In genomic region chr2:15221910-15222309, GRCm38 (mm10) we compare ENCODE assay signal across 20 mouse cellular contexts.
DNase-seq lines count a peak whose midpoint lies in the region; ATAC-seq and TF ChIP-seq lines count a peak whose summit lies in the region.
"Had no signal": no experiment of that assay in that cellular context is flagged by ENCODE, and none has a peak within 500 bp of the region (broad histone marks: within the 10 kb centered on the region; RNA-seq: fewer than 3 reads in every experiment).

No protein-coding gene starts in this region.

- peak; percentile 2 for DNase-seq in cerebellum, postnatal 10 days
- no peak for DNase-seq in cerebellum, postnatal 14 days
- DNase-seq in midbrain, postnatal 0 days (ENCODE audit: low spot score) = peak; percentile 38
- DNase-seq in midbrain, embryonic 10.5 days (ENCODE audit: low spot score) = no peak
- DNase-seq in embryonic facial prominence, embryonic 14.5 days (ENCODE audit: low spot score) = peak; percentile 8
- DNase-seq in frontal cortex, postnatal 10 days (ENCODE audit: low spot score in 2 of 2) = no peak
- DNase-seq: adrenal gland, adult 8-10 months; cerebellum, adult 11-12 months; heart, adult 11 months; heart, postnatal 4 days; liver, embryonic 13.5 days; spleen, adult 18-20 months had no signal

- WGBS in intestine, postnatal 0 days = 51% methylated on average over 4 of the region's 4 CpGs
- 51% methylated on average over 4 of the region's 4 CpGs for WGBS in intestine, embryonic 15.5 days
- WGBS in midbrain, postnatal 0 days = 49% methylated on average over 4 of the region's 4 CpGs
- WGBS in midbrain, embryonic 10.5 days = 67% methylated on average over 4 of the region's 4 CpGs
- WGBS in embryonic facial prominence, embryonic 14.5 days = 43% methylated on average over 4 of the region's 4 CpGs

- TF ChIP-seq CTCF in intestine, postnatal 0 days (IDR thresholded peaks at IDR 0.05; ENCODE audit: low read depth) = peak; percentile 57
- peak; percentile 69 for TF ChIP-seq CTCF in midbrain, postnatal 0 days (IDR thresholded peaks at IDR 0.05)

- H3K4me1 ChIP-seq in intestine, postnatal 0 days (replicated peaks; ENCODE audit: control insufficient read depth, insufficient read depth, low read length) = no peaks in the 10 kb centered on the region
- H3K4me1 ChIP-seq in intestine, embryonic 15.5 days (replicated peaks) = no peaks in the 10 kb centered on the region
- no peaks in the 10 kb centered on the region for H3K4me1 ChIP-seq in midbrain, postnatal 0 days (ENCODE audit: insufficient read depth, low read length)
- H3K4me1 ChIP-seq in midbrain, embryonic 10.5 days = no peaks in the 10 kb centered on the region
- no peaks in the 10 kb centered on the region for H3K4me1 ChIP-seq in embryonic facial prominence, embryonic 14.5 days (ENCODE audit: control insufficient read depth, insufficient read depth, low read length)
- H3K4me1 ChIP-seq: limb, embryonic 12.5 days; liver, embryonic 13.5 days; neural tube, embryonic 13.5 days; stomach, embryonic 15.5 days had no signal

- no peak overlapping the region for H3K4me3 ChIP-seq in intestine, postnatal 0 days (ENCODE audit: low read depth, low read length)
- no peak overlapping the region for H3K4me3 ChIP-seq in intestine, embryonic 15.5 days (replicated peaks)
- no peak overlapping the region for H3K4me3 ChIP-seq in midbrain, postnatal 0 days (ENCODE audit: low read depth, low read length)
- no peak overlapping the region for H3K4me3 ChIP-seq in midbrain, embryonic 10.5 days
- no peak overlapping the region for H3K4me3 ChIP-seq in embryonic facial prominence, embryonic 14.5 days (ENCODE audit: low read depth, low read length)
- H3K4me3 ChIP-seq: limb, embryonic 12.5 days; liver, embryonic 13.5 days; neural tube, embryonic 13.5 days; stomach, embryonic 15.5 days had no signal

- no peak overlapping the region for H3K9ac ChIP-seq in intestine, postnatal 0 days (ENCODE audit: low read depth, low read length)
- H3K9ac ChIP-seq in intestine, embryonic 15.5 days = no peak overlapping the region
- H3K9ac ChIP-seq in midbrain, postnatal 0 days (replicated peaks; ENCODE audit: low read length, poor library complexity, severe bottlenecking) = no peak overlapping the region
- H3K9ac ChIP-seq in embryonic facial prominence, embryonic 14.5 days (ENCODE audit: low read depth, low read length) = no peak overlapping the region
- H3K9ac ChIP-seq: limb, embryonic 12.5 days; liver, embryonic 13.5 days; neural tube, embryonic 13.5 days; stomach, embryonic 15.5 days had no signal

- H3K27ac ChIP-seq in intestine, postnatal 0 days (ENCODE audit: low read depth, low read length) = no peak overlapping the region
- no peak overlapping the region for H3K27ac ChIP-seq in intestine, embryonic 15.5 days
- H3K27ac ChIP-seq in midbrain, postnatal 0 days (ENCODE audit: low read depth, low read length) = no peak overlapping the region
- no peak overlapping the region for H3K27ac ChIP-seq in midbrain, embryonic 10.5 days (replicated peaks)
- no peak overlapping the region for H3K27ac ChIP-seq in embryonic facial prominence, embryonic 14.5 days (replicated peaks; ENCODE audit: low read depth, low read length)
- H3K27ac ChIP-seq: limb, embryonic 12.5 days; liver, embryonic 13.5 days; neural tube, embryonic 13.5 days; stomach, embryonic 15.5 days had no signal

- no peaks in the 10 kb centered on the region for H3K9me3 ChIP-seq in intestine, postnatal 0 days (ENCODE audit: control insufficient read depth)
- H3K9me3 ChIP-seq in intestine, embryonic 15.5 days = no peaks in the 10 kb centered on the region
- no peaks in the 10 kb centered on the region for H3K9me3 ChIP-seq in midbrain, postnatal 0 days (ENCODE audit: low read length)
- no peaks in the 10 kb centered on the region for H3K9me3 ChIP-seq in midbrain, embryonic 10.5 days (replicated peaks)
- no peaks in the 10 kb centered on the region; the same call in 1 of the 2 replicates for H3K9me3 ChIP-seq in embryonic facial prominence, embryonic 14.5 days (ENCODE audit: control insufficient read depth, low read length)
- H3K9me3 ChIP-seq: limb, embryonic 12.5 days; liver, embryonic 13.5 days; neural tube, embryonic 13.5 days; stomach, embryonic 15.5 days had no signal

- ATAC-seq in intestine, postnatal 0 days = no peak
- no peak for ATAC-seq in intestine, embryonic 15.5 days
- ATAC-seq in midbrain, postnatal 0 days (ENCODE audit: low FRiP score) = no peak
- no peak for ATAC-seq in embryonic facial prominence, embryonic 14.5 days (ENCODE audit: low read depth)
- ATAC-seq: CD4-positive, CD25-positive, alpha-beta regulatory T cell, adult 4 months; forebrain, embryonic 16.5 days; inflammation-experienced regulatory T-cells, adult 6 months had no signal

- H3K27me3 ChIP-seq in intestine, postnatal 0 days (replicated peaks; ENCODE audit: control insufficient read depth, insufficient read depth, low read length) = no peaks in the 10 kb centered on the region
- H3K27me3 ChIP-seq in intestine, embryonic 15.5 days (replicated peaks) = no peaks in the 10 kb centered on the region
- no peaks in the 10 kb centered on the region for H3K27me3 ChIP-seq in midbrain, postnatal 0 days (ENCODE audit: insufficient read depth, low read length)
- H3K27me3 ChIP-seq in midbrain, embryonic 10.5 days (ENCODE audit: low read depth, poor library complexity, severe bottlenecking) = no peaks in the 10 kb centered on the region
- no peaks in the 10 kb centered on the region for H3K27me3 ChIP-seq in embryonic facial prominence, embryonic 14.5 days (replicated peaks; ENCODE audit: control insufficient read depth, insufficient read depth, low read length)
- H3K27me3 ChIP-seq: limb, embryonic 12.5 days; liver, embryonic 13.5 days; neural tube, embryonic 13.5 days; stomach, embryonic 15.5 days had no signal

- no peak overlapping the region for H3K4me2 ChIP-seq in intestine, postnatal 0 days (replicated peaks; ENCODE audit: low read depth)
- H3K4me2 ChIP-seq in intestine, embryonic 15.5 days (replicated peaks) = no peak overlapping the region
- H3K4me2 ChIP-seq in midbrain, postnatal 0 days (ENCODE audit: low read depth, low read length, poor library complexity, severe bottlenecking) = no peak overlapping the region
- H3K4me2 ChIP-seq in embryonic facial prominence, embryonic 14.5 days (ENCODE audit: low read depth, low read length) = no peak overlapping the region
- H3K4me2 ChIP-seq: limb, embryonic 12.5 days; liver, embryonic 13.5 days; neural tube, embryonic 13.5 days; stomach, embryonic 15.5 days had no signal

- H3K36me3 ChIP-seq in intestine, postnatal 0 days (ENCODE audit: control insufficient read depth, insufficient read depth) = no peaks in the 10 kb centered on the region
- no peaks in the 10 kb centered on the region for H3K36me3 ChIP-seq in intestine, embryonic 15.5 days
- H3K36me3 ChIP-seq in midbrain, postnatal 0 days (ENCODE audit: insufficient read depth, low read length) = no peaks in the 10 kb centered on the region
- no peaks in the 10 kb centered on the region for H3K36me3 ChIP-seq in midbrain, embryonic 10.5 days
- no peaks in the 10 kb centered on the region for H3K36me3 ChIP-seq in embryonic facial prominence, embryonic 14.5 days (ENCODE audit: control insufficient read depth, insufficient read depth, low read length)
- H3K36me3 ChIP-seq: limb, embryonic 12.5 days; liver, embryonic 13.5 days; neural tube, embryonic 13.5 days; stomach, embryonic 15.5 days had no signal

Comparison
In these comparisons a context has a peak if more than half of its experiments do, and no peak if none do; other contexts are left out.
1. DNase-seq: peak in cerebellum, postnatal 10 days (2 of 2), midbrain, postnatal 0 days (single experiment) and embryonic facial prominence, embryonic 14.5 days (single experiment); none in cerebellum, postnatal 14 days (0 of 2), midbrain, embryonic 10.5 days (single experiment) and frontal cortex, postnatal 10 days (0 of 2).